Mouse (Mus musculus): Measurements from ENCODE around the gene Nhs. TPM values are rescaled to one million over a fixed set of nuclear protein-coding genes. Genes with fewer than 3 reads are reported as not detected.

Gene Nhs
- total RNA-seq, 2 experiments from 2014 or later = 7.6 to 9.5 TPM

GRCm38 (mm10) chrX:162021724-162022123 lies 137.8 kb downstream of the Nhs start:
- no peak for DNase-seq
- intact Hi-C loops (cut with DNase I) = no loop called here

DNA sequence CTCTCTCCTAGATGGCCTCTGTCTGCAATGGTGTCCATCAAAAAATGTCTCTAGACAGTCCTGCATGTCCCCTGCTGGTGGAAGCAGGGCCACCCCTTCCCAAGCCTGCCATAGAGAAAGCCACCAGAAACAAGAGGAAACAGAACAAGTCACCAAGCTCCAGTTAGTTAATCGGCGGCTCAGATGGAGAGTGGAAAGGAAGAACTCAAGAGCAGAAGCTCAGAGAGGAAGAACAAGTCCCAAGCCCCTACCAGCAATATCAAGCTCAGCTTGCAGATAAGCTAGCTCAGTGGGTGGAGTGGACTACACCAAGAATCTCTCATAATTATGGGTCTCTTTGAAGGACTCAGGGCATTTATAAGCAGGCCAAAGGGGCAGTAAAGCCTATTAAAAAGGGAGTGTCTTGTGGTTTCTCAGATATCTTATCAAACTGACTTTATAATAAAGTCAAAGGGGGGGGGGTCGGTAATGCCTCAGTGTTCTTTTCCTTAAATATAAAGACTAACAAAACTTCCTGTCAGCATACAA lies 139.4 kb downstream of the Nhs start:
- no peak for DNase-seq
- intact Hi-C loops (cut with DNase I) = no loop called here

DNA sequence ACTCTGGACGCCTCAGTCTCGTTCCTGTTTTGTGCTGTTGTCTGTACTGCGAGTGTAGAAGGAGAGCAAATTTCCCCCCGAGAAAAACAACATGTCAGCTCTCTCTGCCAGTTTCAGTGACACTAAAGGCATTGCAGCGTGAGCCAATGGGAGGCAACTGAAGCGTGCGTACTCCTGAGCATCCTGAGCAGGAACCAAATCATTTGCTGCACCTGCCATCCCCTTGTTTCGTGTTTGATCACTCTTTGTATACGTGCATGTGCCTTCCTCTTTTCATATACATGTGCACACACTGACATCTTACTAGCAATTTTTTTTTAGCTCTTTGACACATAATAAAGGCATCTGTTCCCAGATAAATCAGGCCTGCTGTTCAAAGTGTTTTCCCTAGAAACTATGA lies 142.1 kb downstream of the Nhs start:
- no peak for DNase-seq
- intact Hi-C loops (cut with DNase I) = no loop called here

DNA sequence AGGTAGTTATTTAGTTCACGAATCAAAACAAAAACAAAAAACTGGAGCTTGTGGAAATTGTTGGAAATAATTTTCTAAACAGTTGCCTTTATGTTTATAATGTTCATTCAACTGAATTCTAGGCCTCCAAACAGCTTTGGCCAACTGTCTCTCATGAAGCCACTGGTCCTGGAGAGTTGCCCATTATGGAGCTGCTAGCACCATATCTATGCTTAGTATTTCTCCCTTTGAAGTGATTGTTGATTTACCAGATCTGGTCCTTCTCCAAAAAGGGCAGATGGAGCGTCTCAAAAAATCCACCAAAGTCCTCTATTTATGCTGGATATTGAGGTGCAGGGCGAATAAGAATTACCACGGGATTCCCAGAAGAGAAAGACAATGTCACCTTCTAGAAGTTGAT lies 147.0 kb downstream of the Nhs start:
- DNase-seq = no peak
- intact Hi-C loops (cut with DNase I) = no loop called here

DNA sequence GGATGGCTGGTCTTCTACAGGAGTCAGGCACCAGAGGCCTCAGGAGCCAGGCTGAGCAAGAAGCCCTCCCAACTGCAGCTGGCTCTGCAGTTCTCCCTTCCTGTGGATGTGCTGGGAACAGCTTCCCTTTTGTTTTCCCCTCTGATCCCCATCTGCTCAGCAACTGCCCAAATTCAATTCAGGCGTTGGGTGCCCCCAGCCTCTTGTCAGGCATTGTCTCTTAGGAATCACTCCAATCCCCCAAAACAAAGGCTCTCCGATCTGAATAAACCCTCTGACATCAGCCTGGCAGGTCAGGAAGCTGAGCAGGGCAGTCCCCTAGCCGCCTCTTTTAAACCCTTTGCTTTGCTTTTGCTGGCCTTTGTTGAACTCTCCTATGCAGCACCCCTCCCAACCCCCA lies 149.7 kb downstream of the Nhs start:
- intact Hi-C loops (cut with DNase I) = no loop called here
- DNase-seq = no peak

GRCm38 (mm10) chrX:162003818-162004217 lies 155.7 kb downstream of the Nhs start:
- intact Hi-C loops (cut with DNase I) = no loop called here
- no peak for DNase-seq

DNA sequence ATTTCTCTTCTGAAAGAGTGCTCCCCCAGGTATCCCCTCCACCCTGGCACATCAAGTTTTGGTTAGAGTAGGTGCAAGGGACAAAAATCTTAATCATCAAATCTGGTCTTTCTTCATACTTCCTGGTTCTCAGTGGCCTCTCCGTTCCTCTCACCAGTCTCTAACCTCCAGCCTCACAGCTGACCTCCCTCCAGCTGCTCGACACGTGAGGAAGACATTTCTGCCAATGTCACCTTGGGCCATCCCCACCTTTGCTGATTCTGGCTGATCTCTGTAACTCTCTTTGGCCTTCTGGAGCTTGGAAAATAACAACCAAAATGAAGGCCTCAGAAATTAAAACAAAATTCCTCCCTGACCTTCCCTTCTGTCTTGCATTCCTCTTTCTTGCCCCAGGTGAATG lies 160.7 kb downstream of the Nhs start:
- intact Hi-C loops (cut with DNase I) = no loop called here
- no peak for DNase-seq

DNA sequence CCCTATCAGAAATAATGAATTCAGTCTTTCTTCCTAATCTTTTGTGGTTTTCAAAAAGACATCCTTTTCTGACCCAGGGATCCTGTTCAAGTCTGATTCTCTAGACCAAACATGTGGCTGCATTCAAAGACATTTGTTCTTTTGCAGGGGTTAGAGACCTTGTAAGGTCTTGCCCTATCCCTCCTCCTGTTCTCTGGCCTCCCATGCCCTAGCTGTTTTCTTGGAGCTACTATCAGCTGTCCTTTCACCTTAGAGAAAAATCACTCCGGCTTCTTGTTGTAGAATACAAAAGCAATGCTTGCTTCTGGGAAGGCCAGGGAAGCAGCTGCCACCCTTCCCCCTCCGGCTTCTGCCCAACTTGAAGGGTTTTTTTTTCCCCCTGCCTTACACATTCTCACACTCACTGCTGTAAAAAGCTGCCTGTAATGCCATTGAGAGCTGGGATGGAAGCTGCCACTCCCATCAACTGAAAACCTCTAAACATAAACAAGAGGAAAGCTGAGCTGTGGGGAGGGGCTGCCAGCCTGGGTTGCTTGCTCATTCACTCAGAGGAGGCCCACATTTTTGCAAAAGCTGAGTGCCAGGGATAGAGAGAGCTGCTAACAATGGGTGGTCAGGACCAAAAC lies 162.2 kb downstream of the Nhs start:
- intact Hi-C loops (cut with DNase I) = no loop called here

GRCm38 (mm10) chrX:161990171-161990570 lies 169.4 kb downstream of the Nhs start:
- intact Hi-C loops (cut with DNase I) = no loop called here

More for the DNA sequence above, 162.2 kb downstream of the Nhs start:
- DNase-seq = peak; percentile 1

DNA sequence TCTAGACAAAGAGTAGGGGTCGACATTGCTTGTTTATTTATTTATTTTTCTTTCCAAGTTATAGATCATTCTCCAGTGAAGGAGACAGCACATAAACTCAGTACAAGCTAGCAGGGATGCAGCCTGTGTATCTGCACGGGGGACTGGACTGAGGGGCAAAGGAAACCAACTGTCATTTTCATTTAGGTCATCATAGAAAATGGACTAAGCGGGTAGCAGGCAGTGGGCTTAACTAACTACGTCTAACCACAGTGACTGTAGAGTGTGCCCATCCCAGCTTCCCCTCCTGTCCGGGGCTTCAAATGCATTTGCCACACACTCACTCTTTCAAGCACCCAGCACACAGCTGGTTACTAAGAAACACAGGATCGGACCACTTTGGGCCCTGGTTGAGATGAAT lies 174.6 kb downstream of the Nhs start:
- intact Hi-C loops (cut with DNase I) = no loop called here
- no peak for DNase-seq

More at GRCm38 (mm10) chrX:161990171-161990570, 169.4 kb downstream of the Nhs start:
- peak; percentile 15 for DNase-seq

- no peak for DNase-seq
- intact Hi-C loops (cut with DNase I) = no loop called here
These were observed 178.1 kb downstream of the Nhs start for GRCm38 (mm10) chrX:161981399-161981798.

GRCm38 (mm10) chrX:161979946-161980345 lies 179.6 kb downstream of the Nhs start:
- intact Hi-C loops (cut with DNase I) = no loop called here
- DNase-seq = no peak

- intact Hi-C loops (cut with DNase I) = no loop called here
- DNase-seq = no peak
These were observed 182.2 kb downstream of the Nhs start for GRCm38 (mm10) chrX:161977236-161977841.

- intact Hi-C loops (cut with DNase I) = no loop called here
- DNase-seq = peak; percentile 1
These were observed 183.2 kb downstream of the Nhs start for GRCm38 (mm10) chrX:161976376-161976775.

- DNase-seq = no peak
- intact Hi-C loops (cut with DNase I) = no loop called here
These were observed 186.0 kb downstream of the Nhs start for GRCm38 (mm10) chrX:161973572-161973971.

DNA sequence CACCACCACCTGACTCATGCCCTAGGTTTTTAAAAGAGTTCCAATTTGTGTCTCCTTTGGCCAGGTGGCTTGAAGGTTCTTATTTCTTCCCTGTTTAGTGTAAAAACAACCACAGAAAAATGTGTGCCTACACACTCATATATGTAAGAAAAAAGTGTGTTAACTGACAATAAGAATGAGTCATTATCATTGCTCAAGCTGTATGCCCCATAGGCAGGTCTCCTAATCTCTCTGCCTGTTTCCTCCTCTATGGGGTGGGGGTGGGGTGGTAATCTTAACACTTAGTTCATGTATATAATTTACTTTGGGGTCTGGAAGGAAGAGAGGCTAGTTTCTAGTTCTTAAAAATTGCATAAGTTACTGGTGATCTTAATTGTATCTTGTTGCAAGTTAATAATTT lies 186.8 kb downstream of the Nhs start:
- intact Hi-C loops (cut with DNase I) = no loop called here
- no peak for DNase-seq

GRCm38 (mm10) chrX:161971961-161972502 lies 187.5 kb downstream of the Nhs start:
- no peak for DNase-seq
- intact Hi-C loops (cut with DNase I) = no loop called here

GRCm38 (mm10) chrX:161971131-161971530 lies 188.4 kb downstream of the Nhs start:
- no peak for DNase-seq
- intact Hi-C loops (cut with DNase I) = no loop called here

DNA sequence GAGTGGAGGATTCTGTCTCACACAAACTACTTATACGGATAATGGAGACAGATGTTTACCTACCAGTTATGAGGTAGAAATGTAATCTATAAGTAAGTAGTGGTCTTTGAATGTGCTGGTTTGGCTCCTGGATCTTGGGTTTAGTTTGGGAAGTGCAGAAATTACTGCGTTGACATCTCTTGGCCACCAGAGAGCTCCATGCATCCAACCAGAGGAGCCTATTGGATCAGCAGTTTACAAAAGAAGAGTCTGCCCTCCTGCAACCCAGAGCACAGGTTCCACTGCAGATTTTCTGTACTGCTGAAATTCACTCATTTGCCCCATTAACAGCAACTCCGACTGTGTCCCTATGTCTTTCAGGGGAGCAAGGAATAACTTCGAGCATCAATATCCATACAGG lies 191.8 kb downstream of the Nhs start:
- peak; percentile 8 for DNase-seq
- intact Hi-C loops (cut with DNase I) = no loop called here

- DNase-seq = no peak
- intact Hi-C loops (cut with DNase I) = no loop called here
These were observed 196.2 kb downstream of the Nhs start for GRCm38 (mm10) chrX:161963372-161963771.

DNA sequence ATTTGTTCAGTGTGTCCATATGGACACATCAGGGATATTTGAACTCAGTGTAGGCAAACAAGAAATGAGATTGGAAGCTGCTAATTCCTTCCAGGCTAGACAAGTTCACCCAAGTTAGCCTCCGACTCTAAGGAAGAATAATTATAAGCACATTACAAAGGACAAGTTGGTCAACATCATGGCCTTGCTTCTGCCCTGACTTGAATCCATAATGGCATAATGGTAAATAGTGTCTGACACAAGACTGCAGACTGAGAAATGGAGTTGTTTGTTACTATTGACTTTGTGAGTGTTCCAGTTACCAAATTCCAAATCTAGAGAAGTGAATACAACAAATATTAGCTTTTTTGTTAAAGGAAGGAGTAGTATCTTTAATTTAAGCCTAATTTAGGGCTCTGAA lies 196.7 kb downstream of the Nhs start:
- intact Hi-C loops (cut with DNase I) = no loop called here

DNA sequence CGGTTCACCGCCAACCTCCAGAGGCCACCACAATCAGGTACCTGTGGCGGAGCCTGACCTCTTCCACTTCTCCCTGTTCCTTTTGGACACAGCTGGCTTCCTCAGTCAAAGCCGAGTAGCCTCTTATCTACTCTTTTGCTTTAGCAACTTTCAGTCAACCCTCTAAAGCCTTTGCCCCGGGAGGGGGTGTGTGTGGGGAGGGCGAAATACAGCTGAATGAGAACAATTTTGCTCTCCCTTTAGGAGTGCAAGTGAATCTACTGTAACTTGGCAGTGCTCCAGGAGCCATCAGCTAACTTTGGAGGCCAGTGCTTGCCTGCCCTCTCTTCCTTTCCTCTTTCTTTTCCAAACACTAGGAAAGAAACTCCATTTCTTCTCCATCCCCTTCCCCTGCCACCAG lies 197.8 kb downstream of the Nhs start:
- DNase-seq = peak; percentile 18
- intact Hi-C loops (cut with DNase I) = no loop called here

More for the DNA sequence above, 196.7 kb downstream of the Nhs start:
- DNase-seq = no peak

All from left cerebral cortex, postnatal 4 days (tissue).